Mouse (Mus musculus): ENCODE measurements around the gene Fat4. TPM values are rescaled to one million over a fixed set of nuclear protein-coding genes. Genes with fewer than 3 reads are reported as not detected.
A peak's percentile ranks its signal among the peaks of the same experiment; 100 is the strongest.

The Fat4 gene
- polyA plus RNA-seq, 1 experiment = 1.0 TPM

GRCm38 (mm10) chr3:38945157-38945556, 58.4 kb downstream of the Fat4 start:
- Histone ChIP-seq H3K36me3 (ENCODE audit: control insufficient read depth, insufficient read depth, low read length) (no peaks in the 10 kb centered on the region), H3K27ac (ENCODE audit: control insufficient read depth, insufficient read depth, low read depth, low read length) (no peak overlapping the region), H3K27me3 (ENCODE audit: control insufficient read depth, insufficient read depth, low read length) (no peaks in the 10 kb centered on the region), H3K4me1 (ENCODE audit: control insufficient read depth, insufficient read depth, low read length) (no peaks in the 10 kb centered on the region), H3K4me3 (ENCODE audit: control insufficient read depth, low read depth, low read length) (no peak overlapping the region)
- TF ChIP-seq POLR2A (IDR thresholded peaks at IDR 0.05; ENCODE audit: control insufficient read depth, low read depth, low read length) (no peak), CTCF (IDR thresholded peaks at IDR 0.05; ENCODE audit: control insufficient read depth, insufficient read depth, insufficient replicate concordance, low read depth, low read length) (no peak)

GRCm38 (mm10) chr3:38947706-38948105, 61.0 kb downstream of the Fat4 start:
- H3K4me3 ChIP-seq (ENCODE audit: control insufficient read depth, low read depth, low read length) = no peak overlapping the region
- no peak overlapping the region for H3K27ac ChIP-seq (ENCODE audit: control insufficient read depth, insufficient read depth, low read depth, low read length)
- H3K27me3 ChIP-seq (ENCODE audit: control insufficient read depth, insufficient read depth, low read length) = no peaks in the 10 kb centered on the region
- no peak for TF ChIP-seq CTCF (IDR thresholded peaks at IDR 0.05; ENCODE audit: control insufficient read depth, insufficient read depth, insufficient replicate concordance, low read depth, low read length)
- no peak for TF ChIP-seq POLR2A (IDR thresholded peaks at IDR 0.05; ENCODE audit: control insufficient read depth, low read depth, low read length)
- H3K36me3 ChIP-seq (ENCODE audit: control insufficient read depth, insufficient read depth, low read length) = no peaks in the 10 kb centered on the region
- H3K4me1 ChIP-seq (ENCODE audit: control insufficient read depth, insufficient read depth, low read length) = no peaks in the 10 kb centered on the region

- TF ChIP-seq POLR2A (IDR thresholded peaks at IDR 0.05; ENCODE audit: control insufficient read depth, low read depth, low read length) (no peak), CTCF (IDR thresholded peaks at IDR 0.05; ENCODE audit: control insufficient read depth, insufficient read depth, insufficient replicate concordance, low read depth, low read length) (no peak)
- H3K27ac ChIP-seq (ENCODE audit: control insufficient read depth, insufficient read depth, low read depth, low read length) = no peak overlapping the region
- H3K27me3 ChIP-seq (ENCODE audit: control insufficient read depth, insufficient read depth, low read length) = no peaks in the 10 kb centered on the region
- H3K4me3 ChIP-seq (ENCODE audit: control insufficient read depth, low read depth, low read length) = no peak overlapping the region
- no peaks in the 10 kb centered on the region for H3K4me1 ChIP-seq (ENCODE audit: control insufficient read depth, insufficient read depth, low read length)
- H3K36me3 ChIP-seq (ENCODE audit: control insufficient read depth, insufficient read depth, low read length) = no peaks in the 10 kb centered on the region
Measured at GRCm38 (mm10) chr3:38952602-38953001, 65.9 kb downstream of the Fat4 start.

GRCm38 (mm10) chr3:38954196-38954595, 67.5 kb downstream of the Fat4 start:
- Histone ChIP-seq H3K4me1 (ENCODE audit: control insufficient read depth, insufficient read depth, low read length) (no peaks in the 10 kb centered on the region), H3K27ac (ENCODE audit: control insufficient read depth, insufficient read depth, low read depth, low read length) (no peak overlapping the region), H3K27me3 (ENCODE audit: control insufficient read depth, insufficient read depth, low read length) (no peaks in the 10 kb centered on the region), H3K36me3 (ENCODE audit: control insufficient read depth, insufficient read depth, low read length) (no peaks in the 10 kb centered on the region), H3K4me3 (ENCODE audit: control insufficient read depth, low read depth, low read length) (no peak overlapping the region)
- TF ChIP-seq POLR2A (IDR thresholded peaks at IDR 0.05; ENCODE audit: control insufficient read depth, low read depth, low read length) (no peak), CTCF (IDR thresholded peaks at IDR 0.05; ENCODE audit: control insufficient read depth, insufficient read depth, insufficient replicate concordance, low read depth, low read length) (no peak)

GRCm38 (mm10) chr3:38956012-38956648, 69.4 kb downstream of the Fat4 start:
- TF ChIP-seq CTCF (IDR thresholded peaks at IDR 0.05; ENCODE audit: control insufficient read depth, insufficient read depth, insufficient replicate concordance, low read depth, low read length) = no peak
- no peak for TF ChIP-seq POLR2A (IDR thresholded peaks at IDR 0.05; ENCODE audit: control insufficient read depth, low read depth, low read length)
- Histone ChIP-seq H3K27me3 (ENCODE audit: control insufficient read depth, insufficient read depth, low read length) (no peaks in the 10 kb centered on the region), H3K36me3 (ENCODE audit: control insufficient read depth, insufficient read depth, low read length) (no peaks in the 10 kb centered on the region), H3K4me3 (ENCODE audit: control insufficient read depth, low read depth, low read length) (peak overlapping the region; percentile 52; the same call in 1 of the 2 replicates), H3K4me1 (ENCODE audit: control insufficient read depth, insufficient read depth, low read length) (no peaks in the 10 kb centered on the region), H3K27ac (ENCODE audit: control insufficient read depth, insufficient read depth, low read depth, low read length) (no peak overlapping the region)

- Histone ChIP-seq H3K4me3 (ENCODE audit: control insufficient read depth, low read depth, low read length) (peak overlapping the region; percentile 52), H3K36me3 (ENCODE audit: control insufficient read depth, insufficient read depth, low read length) (no peaks in the 10 kb centered on the region), H3K27me3 (ENCODE audit: control insufficient read depth, insufficient read depth, low read length) (no peaks in the 10 kb centered on the region), H3K4me1 (ENCODE audit: control insufficient read depth, insufficient read depth, low read length) (no peaks in the 10 kb centered on the region), H3K27ac (ENCODE audit: control insufficient read depth, insufficient read depth, low read depth, low read length) (no peak overlapping the region)
- no peak for TF ChIP-seq CTCF (IDR thresholded peaks at IDR 0.05; ENCODE audit: control insufficient read depth, insufficient read depth, insufficient replicate concordance, low read depth, low read length)
- TF ChIP-seq POLR2A (IDR thresholded peaks at IDR 0.05; ENCODE audit: control insufficient read depth, low read depth, low read length) = no peak
Measured at GRCm38 (mm10) chr3:38957186-38957585, 70.4 kb downstream of the Fat4 start.

GRCm38 (mm10) chr3:38962328-38962727, 75.6 kb downstream of the Fat4 start:
- H3K36me3 ChIP-seq (ENCODE audit: control insufficient read depth, insufficient read depth, low read length) = no peaks in the 10 kb centered on the region
- no peaks in the 10 kb centered on the region for H3K27me3 ChIP-seq (ENCODE audit: control insufficient read depth, insufficient read depth, low read length)
- TF ChIP-seq CTCF (IDR thresholded peaks at IDR 0.05; ENCODE audit: control insufficient read depth, insufficient read depth, insufficient replicate concordance, low read depth, low read length) (no peak), POLR2A (IDR thresholded peaks at IDR 0.05; ENCODE audit: control insufficient read depth, low read depth, low read length) (no peak)

More at GRCm38 (mm10) chr3:38962328-38962727, 75.6 kb downstream of the Fat4 start:
- no peak overlapping the region for H3K27ac ChIP-seq (ENCODE audit: control insufficient read depth, insufficient read depth, low read depth, low read length)
- H3K4me1 ChIP-seq (ENCODE audit: control insufficient read depth, insufficient read depth, low read length) = no peaks in the 10 kb centered on the region
- H3K4me3 ChIP-seq (ENCODE audit: control insufficient read depth, low read depth, low read length) = no peak overlapping the region
